In the genomic region with DNA sequence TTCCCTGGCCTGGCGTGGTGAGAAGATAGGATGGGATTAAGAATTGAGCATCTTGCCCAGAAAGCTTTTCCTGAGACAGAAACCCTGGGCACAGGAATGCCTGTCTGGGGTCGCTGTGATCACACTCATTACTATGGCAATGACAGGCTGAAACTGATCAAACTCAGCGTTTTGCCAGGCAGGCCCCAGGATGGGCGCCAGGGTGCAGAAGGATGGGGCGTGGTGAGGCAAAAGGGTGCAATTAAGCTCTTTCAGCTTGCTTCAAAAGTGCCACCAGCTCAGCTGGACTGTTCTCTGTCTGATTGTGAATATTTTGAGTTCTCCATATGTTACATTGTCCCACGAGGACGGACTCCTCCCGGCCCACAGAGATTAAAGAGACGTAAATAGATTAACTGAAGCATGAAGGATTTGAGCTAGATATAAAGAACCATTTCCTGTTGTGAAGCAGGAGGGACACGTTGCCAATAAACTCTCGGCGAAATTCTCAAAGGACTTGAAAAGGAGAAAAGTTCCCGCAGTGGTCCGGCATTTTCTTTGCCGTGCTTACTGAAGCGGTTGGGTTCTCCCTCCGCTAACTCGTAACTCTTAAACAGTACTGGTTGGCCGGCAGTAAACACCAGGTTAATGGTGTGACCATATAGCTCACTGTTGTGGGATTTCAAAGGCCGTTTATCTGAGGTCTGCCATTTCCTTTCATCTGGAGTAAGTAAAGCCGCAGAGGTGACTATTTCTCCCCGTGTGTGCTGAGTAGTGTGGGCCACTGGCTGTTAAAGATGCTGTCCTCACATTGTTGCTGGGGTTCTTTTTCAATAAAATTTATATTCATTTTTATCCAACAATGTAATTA, we compare ENCODE assay signal across 8 mouse cellular contexts. TPM values are rescaled to one million over a fixed set of nuclear protein-coding genes. Genes with fewer than 3 reads are reported as not detected.
DNase-seq lines count a peak whose midpoint lies in the region; ATAC-seq and TF ChIP-seq lines count a peak whose summit lies in the region.

No protein-coding gene starts in this region.

- H3K4me1 ChIP-seq in kidney, embryonic 14.5 days (ENCODE audit: control insufficient read depth, insufficient read depth, low read length): peaks cover 8% of the 10 kb centered on the region; the same call in 1 of the 2 replicates
- H3K4me1 ChIP-seq in hindbrain, embryonic 14.5 days (replicated peaks; ENCODE audit: control insufficient read depth, insufficient read depth, low read length): peaks cover 43% of the 10 kb centered on the region

- no peaks in the 10 kb centered on the region for H3K36me3 ChIP-seq in kidney, embryonic 14.5 days (ENCODE audit: control insufficient read depth, insufficient read depth, low read length)
- no peaks in the 10 kb centered on the region for H3K36me3 ChIP-seq in hindbrain, embryonic 14.5 days (replicated peaks; ENCODE audit: control insufficient read depth, insufficient read depth)
- no peaks in the 10 kb centered on the region for H3K36me3 ChIP-seq in myocyte (ENCODE audit: control insufficient read depth, insufficient read depth)

- TF ChIP-seq POLR2A in myocyte (IDR thresholded peaks at IDR 0.05; ENCODE audit: insufficient read length, low read depth): no peak

- peaks cover 28% of the 10 kb centered on the region for H3K27me3 ChIP-seq in kidney, embryonic 14.5 days (ENCODE audit: control insufficient read depth, insufficient read depth, low read length)
- H3K27me3 ChIP-seq in hindbrain, embryonic 14.5 days (ENCODE audit: control insufficient read depth, insufficient read depth, low read length): 0 out of 2 replicates have a peak, but pooled peaks cover 4% of the 10 kb centered on the region
- H3K27me3 ChIP-seq in myocyte (ENCODE audit: control insufficient read depth, insufficient read depth, insufficient read length): peaks cover 19% of the 10 kb centered on the region

- H3K4me2 ChIP-seq in kidney, embryonic 14.5 days (replicated peaks; ENCODE audit: low read depth, low read length): peak overlapping the region; percentile 38
- peak overlapping the region; percentile 68 for H3K4me2 ChIP-seq in hindbrain, embryonic 14.5 days (replicated peaks)
- H3K4me2 ChIP-seq in myocyte (ENCODE audit: low read depth): peak overlapping the region; percentile 43

- no peak overlapping the region for H3K27ac ChIP-seq in kidney, embryonic 14.5 days (ENCODE audit: low read depth, low read length)
- H3K27ac ChIP-seq in hindbrain, embryonic 14.5 days: peak overlapping the region; percentile 93

- no peak for ATAC-seq in kidney, embryonic 14.5 days (ENCODE audit: low FRiP score, low TSS enrichment)
- peak; percentile 37; the same call in 1 of the 2 replicates for ATAC-seq in hindbrain, embryonic 14.5 days (ENCODE audit: low FRiP score)

- WGBS in kidney, embryonic 14.5 days: 10% methylated on average over 22 of the region's 22 CpGs
- 10% methylated on average over 22 of the region's 22 CpGs for WGBS in hindbrain, embryonic 14.5 days

- no peak for DNase-seq in kidney, adult 11 months
- DNase-seq in embryo, embryonic 11 days: peak; percentile 52
- DNase-seq in hindbrain, embryonic 14.5 days (ENCODE audit: low spot score): peak; percentile 55
- DNase-seq in thymus, postnatal 36 days: no peak
- no peak for DNase-seq in urinary bladder, postnatal 36 days (ENCODE audit: low spot score in 2 of 2)
- no peak for DNase-seq in cerebellum, postnatal 36 days

- peak overlapping the region; percentile 24; the same call in 1 of the 2 replicates for H3K4me3 ChIP-seq in kidney, embryonic 14.5 days (ENCODE audit: low read length)
- peak overlapping the region; percentile 24; the same call in 1 of the 2 replicates for H3K4me3 ChIP-seq in hindbrain, embryonic 14.5 days (replicated peaks; ENCODE audit: low read length)
- H3K4me3 ChIP-seq in myocyte: no peak overlapping the region

- H3ac ChIP-seq in myocyte (ENCODE audit: control insufficient read depth, insufficient read length): no peak overlapping the region

- no peaks in the 10 kb centered on the region for H3K79me2 ChIP-seq in myocyte (ENCODE audit: control insufficient read depth, insufficient read depth)

- no peaks in the 10 kb centered on the region for H3K9me3 ChIP-seq in kidney, embryonic 14.5 days (ENCODE audit: control insufficient read depth, low read length)
- no peaks in the 10 kb centered on the region for H3K9me3 ChIP-seq in hindbrain, embryonic 14.5 days (ENCODE audit: control insufficient read depth, low read length)

- H3K9ac ChIP-seq in kidney, embryonic 14.5 days (ENCODE audit: low read depth, low read length): no peak overlapping the region
- peak overlapping the region; percentile 68 for H3K9ac ChIP-seq in hindbrain, embryonic 14.5 days

TF ChIP-seq in myocyte, 11 proteins besides CTCF, POLR2A, EP300 and RAD21:
- TF ChIP-seq MYOG (IDR thresholded peaks at IDR 0.05; ENCODE audit: control insufficient read depth in 1 of 3, insufficient read depth in 1 of 3, insufficient read length in 2 of 3, low read depth in 2 of 3): no peak
- TF ChIP-seq TCF3 (IDR thresholded peaks at IDR 0.05; ENCODE audit: insufficient read length, low read depth): no peak
- no peak for TF ChIP-seq SRF (IDR thresholded peaks at IDR 0.05; ENCODE audit: control insufficient read depth, insufficient read length, low read depth)
- no peak for TF ChIP-seq CEBPB (IDR thresholded peaks at IDR 0.05; ENCODE audit: insufficient read depth, poor library complexity, severe bottlenecking)
- no peak for TF ChIP-seq E2F4 (IDR thresholded peaks at IDR 0.05; ENCODE audit: insufficient read depth)
- TF ChIP-seq USF1 (IDR thresholded peaks at IDR 0.05; ENCODE audit: low read depth): no peak
- no peak for TF ChIP-seq REST (IDR thresholded peaks at IDR 0.05; ENCODE audit: insufficient read depth, insufficient read length)
- TF ChIP-seq POLR2AphosphoS2 (IDR thresholded peaks at IDR 0.05; ENCODE audit: insufficient read length, low read depth): no peak
- no peak for TF ChIP-seq MYOD1 (IDR thresholded peaks at IDR 0.05; ENCODE audit: control insufficient read depth in 1 of 3, insufficient read length in 2 of 3, low read depth in 2 of 3)
- TF ChIP-seq TCF12 (IDR thresholded peaks at IDR 0.05; ENCODE audit: insufficient read depth, poor library complexity, severe bottlenecking): no peak
- no peak for TF ChIP-seq MAX (IDR thresholded peaks at IDR 0.05; ENCODE audit: low read depth)

RNA-seq across cellular contexts. Expression of a gene that starts 40.1 kb away (rescaled TPM):
- polyA plus RNA-seq in kidney, embryonic 14.5 days (2014; fragmentation: Nextera tagmentation; extraction: Ambion mirVana): 0.03 TPM in 1 of 2 replicates, not detected in the other
- 0.92 and 1.4 TPM in 2 replicates for polyA plus RNA-seq in hindbrain, embryonic 14.5 days (2014; fragmentation: Nextera tagmentation; extraction: Ambion mirVana)
- polyA plus RNA-seq in myocyte (2012; fragmentation: generic; extraction: Trizol): 0.40 TPM

Comparison
In these comparisons a context has a peak if more than half of its experiments do, and no peak if none do; other contexts are left out.
1. DNase-seq: peak in embryo, embryonic 11 days (single experiment) and hindbrain, embryonic 14.5 days (single experiment); none in kidney, adult 11 months (single experiment), thymus, postnatal 36 days (0 of 2), urinary bladder, postnatal 36 days (0 of 2) and cerebellum, postnatal 36 days (0 of 2).
2. Peak in every context shown above with its lines, with median percentiles within 50 percentile points of each other: H3K4me2 ChIP-seq.